Mouse (Mus musculus) cerebellum, adult 2 months (tissue): ENCODE results near the gene Hmgcl. TPM values are rescaled to one million over a fixed set of nuclear protein-coding genes. Genes with fewer than 3 reads are reported as not detected.

ENCODE experiments used
- DNase-seq, 2 experiments: peaks; one replicate each; pipeline ENCODE4 v3.0.0; 2021
- H3K27ac ChIP-seq: fragments of 200-500 bp; 2 replicates; pipeline ENCODE4 v1.5.1; 2012; ENCODE audit warnings: low read length, control low read depth, inconsistent platforms; ENCODE audit not compliant: insufficient read depth
- H3K27me3 ChIP-seq: fragments of 200-500 bp; 2 replicates; pipeline ENCODE4 v1.6.1; 2012; ENCODE audit warnings: inconsistent platforms, mild to moderate bottlenecking, low read length, moderate library complexity; ENCODE audit not compliant: control insufficient read depth, insufficient read depth
- H3K4me1 ChIP-seq: fragments of 200-500 bp; 2 replicates; pipeline ENCODE4 v1.6.1; 2011; ENCODE audit warnings: low read length; ENCODE audit not compliant: control insufficient read depth, insufficient read depth
- H3K4me3 ChIP-seq: fragments of 200-500 bp; replicated peaks from 2 replicates; pipeline ENCODE3; 2011; ENCODE audit warnings: mild to moderate bottlenecking, low read depth, low read length, control low read depth; ENCODE audit not compliant: insufficient read depth
- CTCF ChIP-seq: fragments of 200-500 bp; IDR thresholded peaks from 2 replicates; pipeline ENCODE4 v1.5.1; 2011; ENCODE audit warnings: low read depth, mild to moderate bottlenecking, control low read depth, low read length, moderate library complexity, borderline replicate concordance; ENCODE audit not compliant: insufficient read depth
- POLR2A ChIP-seq: fragments of 200-500 bp; IDR thresholded peaks from 2 replicates; pipeline ENCODE4 v1.6.1; 2011; ENCODE audit warnings: low read length, control low read depth, borderline replicate concordance; ENCODE audit not compliant: insufficient read depth
- WGBS: fragments of 180-500 bp; shearing (Covaris S2); methylation state at CpG from one replicate; pipeline ENCODE4 v1.1.7; 2018; 5-methylcytosine and 5-hydroxymethylcytosine counted together
- polyA plus RNA-seq: library from polyadenylated mRNA; depleted of rRNA; stranded (reverse); fragments of >200 nt; gene quantifications from 2 replicates; pipeline ENCODE4 v1.2.3, GENCODE M21; 2012

Hmgcl gene
- polyA plus RNA-seq, 1 experiment = 86.9 TPM

- DNase-seq = peak; percentile 93 to 97
- peak; percentile 58 for TF ChIP-seq CTCF
- peak; percentile 62 for TF ChIP-seq POLR2A
- H3K27ac ChIP-seq = no peak within 1 kb of the TSS
- H3K4me3 ChIP-seq = peak within 1 kb of the TSS; percentile 70
- H3K4me1 ChIP-seq = no peaks in the 10 kb centered on the region; the same call in 1 of the 2 replicates
- no peaks in the 10 kb centered on the region for H3K27me3 ChIP-seq
- WGBS = under 1% methylated on average over 60 of the region's 60 CpGs
Measured at GRCm38 (mm10) chr4:135920304-135921241, 25.7 kb upstream of the Hmgcl start, which contains the start of gene Fuca1. TSS of gene Fuca1 (plus strand) at chr4:135920735.

GRCm38 (mm10) chr4:135921257-135922120 is 24.8 kb upstream of the Hmgcl start:
- H3K4me3 ChIP-seq = peak overlapping the region; percentile 70
- no peaks in the 10 kb centered on the region; the same call in 1 of the 2 replicates for H3K4me1 ChIP-seq
- no peak for TF ChIP-seq CTCF
- no peak for TF ChIP-seq POLR2A
- 3% methylated on average over 26 of the region's 26 CpGs for WGBS
- H3K27me3 ChIP-seq = no peaks in the 10 kb centered on the region
- DNase-seq = peak in 1 of 2 experiments; percentile 21
- H3K27ac ChIP-seq = no peak overlapping the region

- no peak overlapping the region for H3K4me3 ChIP-seq
- 83% methylated on average over 1 of the region's 1 CpGs for WGBS
- TF ChIP-seq POLR2A (no peak), CTCF (no peak)
- H3K4me1 ChIP-seq = no peaks in the 10 kb centered on the region; the same call in 1 of the 2 replicates
- H3K27ac ChIP-seq = no peak overlapping the region
- no peaks in the 10 kb centered on the region for H3K27me3 ChIP-seq
- DNase-seq = no peak
Measured at GRCm38 (mm10) chr4:135922190-135922589, 24.1 kb upstream of the Hmgcl start.

GRCm38 (mm10) chr4:135924418-135924817 is 21.8 kb upstream of the Hmgcl start:
- TF ChIP-seq CTCF (no peak), POLR2A (no peak)
- Histone ChIP-seq H3K4me3 (no peak overlapping the region), H3K27ac (no peak overlapping the region), H3K4me1 (no peaks in the 10 kb centered on the region; the same call in 1 of the 2 replicates), H3K27me3 (no peaks in the 10 kb centered on the region)
- no peak for DNase-seq
- WGBS = 90% methylated on average over 2 of the region's 2 CpGs

- Histone ChIP-seq H3K27me3 (no peaks in the 10 kb centered on the region), H3K4me1 (no peaks in the 10 kb centered on the region; the same call in 1 of the 2 replicates), H3K4me3 (no peak overlapping the region), H3K27ac (no peak overlapping the region)
- no peak for TF ChIP-seq CTCF
- no peak for TF ChIP-seq POLR2A
- no peak for DNase-seq
- 67% methylated on average over 5 of the region's 5 CpGs for WGBS
Measured at GRCm38 (mm10) chr4:135925341-135925740, 20.9 kb upstream of the Hmgcl start.

GRCm38 (mm10) chr4:135926195-135926808 is 19.9 kb upstream of the Hmgcl start:
- TF ChIP-seq CTCF (no peak), POLR2A (no peak)
- H3K4me3 ChIP-seq = no peak overlapping the region
- H3K4me1 ChIP-seq = no peaks in the 10 kb centered on the region; the same call in 1 of the 2 replicates
- 92% methylated on average over 10 of the region's 10 CpGs for WGBS
- DNase-seq = no peak
- no peaks in the 10 kb centered on the region for H3K27me3 ChIP-seq
- H3K27ac ChIP-seq = no peak overlapping the region

- WGBS = 96% methylated on average over 3 of the region's 3 CpGs
- TF ChIP-seq CTCF (no peak), POLR2A (no peak)
Measured at GRCm38 (mm10) chr4:135926861-135927260, 19.4 kb upstream of the Hmgcl start.

More at GRCm38 (mm10) chr4:135926861-135927260, 19.4 kb upstream of the Hmgcl start:
- H3K4me3 ChIP-seq = no peak overlapping the region
- H3K27me3 ChIP-seq = no peaks in the 10 kb centered on the region
- no peaks in the 10 kb centered on the region; the same call in 1 of the 2 replicates for H3K4me1 ChIP-seq
- no peak overlapping the region for H3K27ac ChIP-seq
- DNase-seq = no peak
